Mouse (Mus musculus): Measurements from ENCODE around the gene Huwe1.

Huwe1 gene

DNA sequence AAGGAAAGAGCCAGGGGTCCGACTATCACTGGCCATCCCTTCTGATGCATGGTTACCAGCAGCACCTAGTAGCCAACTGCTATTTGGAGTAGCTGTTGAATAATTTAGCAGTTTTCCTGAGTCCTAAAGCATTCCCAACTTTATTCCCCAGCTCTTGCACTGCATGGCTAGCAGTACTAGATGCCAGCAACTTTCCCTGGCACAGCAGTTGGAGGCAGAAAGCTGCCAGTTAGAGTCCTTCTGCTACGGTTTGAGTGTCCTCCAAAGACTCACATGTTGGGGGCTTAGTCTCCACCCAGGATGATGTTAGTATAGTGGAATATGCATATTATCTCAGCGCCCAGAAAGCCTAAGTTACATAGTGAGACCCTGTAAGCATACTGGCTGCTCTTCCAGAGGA, 147.2 kb downstream of the Huwe1 start:
- in situ Hi-C loops (cut with MboI; ENCODE audit: unreplicated experiment in 2 of 2), result loop anchor here (10.0 to 25.0 kb wide), 3 partner anchors 867 to 1435 kb away; no protein-coding TSS in a partner anchor

DNA sequence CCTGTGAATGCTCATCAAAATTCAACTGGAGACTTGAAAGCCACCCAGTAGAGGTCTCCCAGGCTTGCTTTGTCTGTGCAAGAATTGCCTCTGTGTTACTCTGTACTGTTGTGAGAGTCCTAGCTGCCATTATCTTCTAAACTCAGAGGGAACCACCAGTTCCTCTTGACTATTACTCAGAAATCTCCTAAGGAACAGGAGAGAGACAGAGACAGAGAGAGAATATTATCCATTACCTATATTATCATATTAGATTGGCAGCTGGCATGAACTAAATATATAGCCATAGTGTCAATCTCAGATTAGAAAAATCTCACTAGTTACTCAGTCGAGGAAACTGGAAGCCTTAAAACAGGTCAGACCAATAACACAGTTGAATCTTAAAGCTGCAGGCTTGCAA, 149.6 kb downstream of the Huwe1 start:
- in situ Hi-C loops (cut with MboI; ENCODE audit: unreplicated experiment in 2 of 2), result no loop called here

DNA sequence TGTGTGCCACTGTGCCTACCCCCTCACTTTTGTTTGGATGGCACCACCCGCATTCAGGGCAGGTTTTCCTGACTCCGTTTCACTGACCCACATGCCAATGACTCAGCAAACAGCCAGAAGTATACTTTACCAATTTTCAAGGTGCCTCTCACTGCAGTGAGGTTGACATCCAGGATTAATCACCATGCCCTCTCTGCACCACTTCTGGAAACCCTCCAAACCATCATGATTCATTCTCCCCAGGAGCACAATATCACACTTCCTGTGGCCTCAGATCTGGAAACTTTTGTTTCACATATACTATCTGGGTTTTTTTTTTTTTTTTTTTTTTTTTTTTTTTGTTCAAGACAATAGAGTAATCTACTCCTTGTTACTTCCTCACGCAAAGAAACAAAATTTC, 150.6 kb downstream of the Huwe1 start:
- in situ Hi-C loops (cut with MboI; ENCODE audit: unreplicated experiment in 2 of 2), result no loop called here

Measured in v-Abl transformed pro-B cells (cell line).